Mouse (Mus musculus) megakaryocyte, adult 5-6 weeks (primary cell): Measurements from ENCODE around the gene Aqp1. TPM values are rescaled to one million over a fixed set of nuclear protein-coding genes. Genes with fewer than 3 reads are reported as not detected.

Experiments used
- ATAC-seq: 2 replicates; pipeline ENCODE4 v1.8.0; 2016; ENCODE audit warnings: mild to moderate bottlenecking, inconsistent platforms; ENCODE audit not compliant: poor library complexity, severe bottlenecking
- total RNA-seq, 2 experiments: library from RNA; stranded (forward) in 1 of 2; stranded (reverse) in 1 of 2; fragments of 153-499, 151-499 nt in 1 of 2; fragments of 221-1000, 200-1000 nt in 1 of 2; gene quantifications; 2 replicates each; pipeline versions ENCODE4 v1.2.3 to v1.2.4; 2015 to 2017

Aqp1 gene
- total RNA-seq, 2 experiments from 2014 or later: 3.6 to 5.4 TPM

- peak; percentile 71 for ATAC-seq
Measured at GRCm38 (mm10) chr6:55331315-55331714, 4.9 kb upstream of the Aqp1 start.

GRCm38 (mm10) chr6:55332100-55332772 is 4.0 kb upstream of the Aqp1 start:
- no peak for ATAC-seq

GRCm38 (mm10) chr6:55332773-55333109 is 3.5 kb upstream of the Aqp1 start:
- no peak for ATAC-seq

GRCm38 (mm10) chr6:55337242-55337641 is 1.0 kb downstream of the Aqp1 start:
- ATAC-seq: no peak

GRCm38 (mm10) chr6:55338077-55338476 is 1.8 kb downstream of the Aqp1 start:
- no peak for ATAC-seq

GRCm38 (mm10) chr6:55338934-55339825 is 2.9 kb downstream of the Aqp1 start:
- ATAC-seq: no peak; the same call in 1 of the 2 replicates

- no peak for ATAC-seq
Measured at GRCm38 (mm10) chr6:55341688-55342087, 5.5 kb downstream of the Aqp1 start.

- no peak for ATAC-seq
Measured at GRCm38 (mm10) chr6:55342328-55342727, 6.1 kb downstream of the Aqp1 start.

GRCm38 (mm10) chr6:55343446-55343845 is 7.2 kb downstream of the Aqp1 start:
- no peak for ATAC-seq

GRCm38 (mm10) chr6:55344291-55345016 is 8.2 kb downstream of the Aqp1 start:
- no peak for ATAC-seq

GRCm38 (mm10) chr6:55345264-55345663 is 9.0 kb downstream of the Aqp1 start:
- ATAC-seq: no peak

GRCm38 (mm10) chr6:55346491-55346890 is 10.3 kb downstream of the Aqp1 start:
- ATAC-seq: no peak

- no peak for ATAC-seq
Measured at GRCm38 (mm10) chr6:55347711-55348571, 11.7 kb downstream of the Aqp1 start.

- no peak for ATAC-seq
Measured at GRCm38 (mm10) chr6:55349231-55349630, 13.0 kb downstream of the Aqp1 start.

- no peak for ATAC-seq
Measured at GRCm38 (mm10) chr6:55350383-55350952, 14.2 kb downstream of the Aqp1 start.

GRCm38 (mm10) chr6:55351712-55352111 is 15.5 kb downstream of the Aqp1 start:
- no peak for ATAC-seq

GRCm38 (mm10) chr6:55353711-55354445 is 17.6 kb downstream of the Aqp1 start:
- no peak for ATAC-seq

GRCm38 (mm10) chr6:55354456-55355117 is 18.4 kb downstream of the Aqp1 start:
- no peak for ATAC-seq

GRCm38 (mm10) chr6:55355575-55355974 is 19.3 kb downstream of the Aqp1 start:
- ATAC-seq: no peak
